Mouse (Mus musculus): Measurements from ENCODE around the gene Phox2b.

Phox2b gene

DNA sequence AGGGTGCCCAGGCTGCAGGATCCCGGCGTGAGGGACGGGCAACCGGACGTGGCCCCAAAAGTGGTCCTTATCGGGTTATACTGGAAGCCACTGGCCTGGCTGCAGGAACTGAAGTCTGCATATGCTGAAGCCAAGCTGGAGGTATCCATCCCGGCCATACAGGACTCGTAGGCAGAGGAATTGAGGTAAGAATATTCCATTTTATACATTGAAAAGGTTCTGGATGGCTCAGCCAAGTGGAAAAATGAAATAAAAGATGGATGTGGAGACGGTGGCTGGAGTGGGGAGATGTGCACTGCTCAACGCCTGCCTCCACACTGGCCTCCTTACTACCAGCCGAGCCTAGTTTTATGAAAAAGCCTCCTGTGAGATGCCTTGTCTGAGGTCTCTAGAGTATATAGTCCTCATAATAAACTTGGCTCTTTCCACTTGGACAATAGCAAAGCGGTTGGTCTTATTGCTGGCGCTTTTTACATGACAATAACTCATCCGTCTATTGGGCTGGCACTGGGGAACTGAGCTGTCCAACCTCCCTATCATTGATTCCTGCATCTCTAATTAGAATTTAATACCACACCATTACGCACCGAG lies at the start of gene Phox2b:
Gene Phox2b, minus strand, starts transcription at position 569 of the 591 bp plus-strand sequence.
- no peak for DNase-seq

GRCm38 (mm10) chr5:67142622-67143021 lies 43.5 kb upstream of the Phox2b start:
- DNase-seq = no peak

DNA sequence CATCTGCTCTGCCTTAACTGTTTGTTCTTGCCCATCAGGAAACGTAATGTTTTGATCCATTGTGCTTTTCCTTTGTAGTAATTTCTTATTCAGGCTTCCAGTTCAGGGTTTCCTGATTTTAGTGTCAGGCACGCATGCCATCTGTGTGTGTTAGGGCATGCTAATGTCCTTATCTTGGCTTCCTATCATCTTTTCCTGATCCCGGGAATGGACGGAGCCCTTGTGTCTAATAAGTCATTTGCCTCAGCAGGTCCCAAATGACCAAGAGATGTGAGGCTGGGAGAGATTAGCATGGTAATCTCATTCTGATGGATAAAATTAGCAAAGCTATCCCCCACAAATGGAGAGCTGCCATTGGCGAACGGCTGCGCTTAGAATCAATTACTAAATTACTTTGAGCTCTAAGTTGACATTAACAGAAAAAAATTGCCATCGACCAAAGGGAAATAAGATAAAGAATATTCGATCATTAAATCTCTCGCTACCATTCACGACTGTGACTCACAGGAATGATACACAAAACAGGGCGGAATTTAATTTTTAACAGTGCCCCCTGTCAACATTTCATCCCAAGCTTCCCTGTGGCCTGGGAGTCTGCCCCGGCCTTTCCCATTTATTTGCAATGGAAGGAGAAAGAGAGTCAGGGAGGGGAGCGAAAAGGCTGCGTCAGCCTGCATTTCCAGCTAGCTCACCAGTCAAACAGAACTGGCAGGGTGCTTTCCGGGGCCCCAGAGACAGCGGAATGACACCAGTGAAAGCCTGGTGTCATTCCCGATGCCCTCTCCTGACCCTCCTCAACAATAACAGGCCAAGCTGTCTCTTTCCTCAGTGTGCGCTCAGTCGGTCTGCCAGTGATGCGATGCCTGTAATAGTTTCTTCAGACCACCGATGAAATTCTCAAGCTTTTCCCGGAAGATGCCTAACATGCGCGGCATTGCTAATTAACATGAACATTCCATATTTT lies 40.2 kb upstream of the Phox2b start:
- DNase-seq = no peak

GRCm38 (mm10) chr5:67138643-67139042 lies 39.5 kb upstream of the Phox2b start:
- no peak for DNase-seq

DNA sequence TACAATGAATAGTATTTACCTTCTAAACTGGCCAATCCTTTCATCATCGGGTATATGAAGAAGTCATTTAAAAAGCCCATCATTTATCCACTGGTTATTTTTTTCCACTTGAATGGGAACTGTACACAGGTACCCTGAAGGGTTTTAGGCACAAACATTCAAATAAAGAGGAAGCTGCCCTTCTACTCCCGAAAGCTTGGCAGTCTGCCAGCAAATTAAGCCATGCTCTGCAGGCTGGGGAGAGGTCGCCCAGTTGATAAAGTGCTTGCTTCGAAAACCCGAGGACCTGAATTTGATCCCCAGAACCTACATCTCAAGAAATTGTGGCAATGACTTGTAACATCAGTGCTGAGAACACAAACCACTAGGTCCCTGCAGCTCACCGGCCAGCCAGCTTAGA lies 35.6 kb upstream of the Phox2b start:
- no peak for DNase-seq

DNA sequence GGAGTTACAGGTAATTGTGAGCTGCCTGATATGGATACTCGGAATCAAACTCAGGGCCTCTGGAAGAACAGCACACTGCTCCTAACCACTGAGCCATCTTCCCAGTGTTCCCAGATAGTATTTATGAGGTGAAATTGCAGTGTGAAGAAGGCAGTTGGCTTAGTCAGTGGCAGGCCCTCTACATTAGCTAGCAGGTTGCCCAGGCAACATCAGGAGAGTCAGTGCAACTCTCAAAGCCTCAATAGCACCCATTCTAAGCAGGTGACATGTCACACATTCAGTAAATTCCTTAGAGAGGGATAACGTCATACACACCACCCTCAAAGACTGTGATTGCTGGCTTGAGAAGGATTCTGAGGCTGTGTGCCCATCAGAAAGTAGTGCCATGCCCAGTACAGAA lies 32.6 kb upstream of the Phox2b start:
- no peak for DNase-seq

- no peak for DNase-seq
Observed at GRCm38 (mm10) chr5:67106261-67106660, 7.2 kb upstream of the Phox2b start.

DNA sequence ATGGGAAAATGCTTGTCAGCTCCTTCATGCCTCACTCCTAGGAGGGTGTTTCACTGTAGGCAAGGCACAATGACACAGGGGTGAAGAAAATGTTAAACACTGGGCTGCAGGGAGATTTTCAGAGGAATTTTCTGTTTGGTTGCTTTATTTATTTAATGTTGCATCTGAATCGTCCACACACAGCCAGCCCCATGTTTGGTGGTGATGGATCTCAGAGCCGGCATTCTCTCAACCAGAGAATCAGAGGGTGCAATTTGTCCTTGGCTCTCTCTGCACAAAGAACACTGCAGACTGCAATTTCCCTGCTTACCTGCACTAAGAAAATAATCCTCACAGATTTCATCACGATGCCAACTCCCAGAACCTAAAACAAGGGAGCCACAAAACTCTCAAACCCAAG lies 3.9 kb upstream of the Phox2b start:
- no peak for DNase-seq

DNA sequence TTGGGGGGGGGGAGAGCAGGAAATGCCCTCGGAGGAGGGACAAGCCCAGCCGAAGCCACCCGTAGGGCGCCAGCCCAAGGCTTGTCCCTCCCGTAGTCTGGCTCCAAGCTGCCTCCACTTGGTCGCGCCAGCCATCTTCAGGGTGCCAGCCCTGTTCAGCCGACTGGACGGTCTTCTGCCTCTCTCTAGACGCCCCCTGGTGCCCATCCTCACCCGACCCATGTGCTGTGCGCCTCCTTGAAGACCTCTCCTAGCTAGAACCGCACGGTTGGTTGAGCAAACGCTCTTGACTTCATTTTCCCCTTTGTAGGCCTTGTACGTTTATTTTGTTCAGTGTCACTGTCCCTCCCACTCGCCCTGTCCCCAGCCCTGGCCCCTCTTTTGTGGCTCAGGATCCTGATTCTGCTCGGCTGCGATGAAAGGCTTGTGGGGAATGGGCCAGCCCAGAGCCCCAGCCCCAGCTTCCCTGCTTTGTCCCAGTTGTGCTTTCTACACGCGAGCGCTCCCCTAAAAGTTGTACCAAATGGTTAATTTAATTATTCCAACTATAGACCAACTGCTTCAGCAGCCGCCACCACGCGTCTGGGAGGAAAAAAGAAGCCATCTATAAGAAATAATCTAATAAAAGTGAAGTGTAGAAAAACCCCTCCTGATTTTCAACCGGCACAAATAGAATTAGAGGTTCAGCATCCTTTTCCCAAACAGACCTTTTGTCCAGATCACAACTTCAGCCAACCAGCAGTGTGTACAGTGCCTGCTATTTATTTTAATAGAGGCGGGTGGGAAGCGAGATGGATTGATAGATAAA lies 2.9 kb upstream of the Phox2b start:
- DNase-seq = no peak

GRCm38 (mm10) chr5:67101395-67101760 lies 2.3 kb upstream of the Phox2b start:
- DNase-seq = no peak

- DNase-seq = no peak
Observed at GRCm38 (mm10) chr5:67100564-67101394, 1.7 kb upstream of the Phox2b start.

GRCm38 (mm10) chr5:67099393-67100271 lies 531 bp upstream of the Phox2b start:
- DNase-seq = no peak

GRCm38 (mm10) chr5:67098051-67098732 lies 909 bp downstream of the Phox2b start:
- DNase-seq = no peak

DNA sequence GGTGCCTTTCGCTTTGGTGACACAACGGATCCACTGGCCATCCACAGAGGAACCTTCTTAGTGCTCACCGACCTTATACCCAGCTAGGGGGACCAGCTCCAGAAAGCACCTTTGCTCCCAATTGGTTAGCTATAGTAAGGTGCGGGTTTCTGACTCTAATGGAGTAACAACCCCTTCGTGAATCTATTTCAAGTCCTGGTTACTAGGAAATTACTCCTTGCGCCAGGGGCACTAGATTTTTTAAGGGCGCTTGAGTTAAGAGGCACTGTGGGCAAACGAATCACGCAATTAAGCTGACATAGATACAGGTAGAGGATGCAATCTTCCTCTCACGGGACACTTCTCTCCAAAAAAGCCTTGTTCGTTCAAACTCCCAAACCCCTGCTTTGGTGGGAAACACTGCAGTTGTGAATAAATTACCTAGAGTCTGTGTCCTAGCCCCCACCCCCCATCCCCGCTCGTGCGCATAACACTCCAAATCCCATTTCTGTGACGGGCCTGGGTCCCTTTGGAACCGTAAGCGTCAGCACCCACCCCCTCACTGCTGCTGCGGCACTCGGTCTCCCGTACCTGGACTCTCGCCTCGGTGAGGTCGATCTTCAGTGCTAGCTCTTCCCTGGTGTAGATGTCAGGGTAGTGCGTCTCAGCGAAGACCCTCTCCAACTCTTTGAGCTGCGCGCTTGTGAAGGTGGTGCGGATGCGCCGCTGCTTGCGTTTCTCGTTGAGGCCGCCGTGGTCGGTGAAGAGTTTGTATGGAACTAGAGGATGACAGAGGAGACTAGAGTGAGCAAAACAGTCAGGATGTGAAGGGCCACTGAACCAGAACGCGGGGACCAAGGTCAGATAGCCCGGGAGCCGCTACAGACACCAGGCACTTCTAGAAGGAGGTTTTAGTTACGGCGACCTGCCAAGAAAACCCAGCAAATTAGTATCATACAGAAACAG lies 1.7 kb downstream of the Phox2b start:
- no peak for DNase-seq

DNA sequence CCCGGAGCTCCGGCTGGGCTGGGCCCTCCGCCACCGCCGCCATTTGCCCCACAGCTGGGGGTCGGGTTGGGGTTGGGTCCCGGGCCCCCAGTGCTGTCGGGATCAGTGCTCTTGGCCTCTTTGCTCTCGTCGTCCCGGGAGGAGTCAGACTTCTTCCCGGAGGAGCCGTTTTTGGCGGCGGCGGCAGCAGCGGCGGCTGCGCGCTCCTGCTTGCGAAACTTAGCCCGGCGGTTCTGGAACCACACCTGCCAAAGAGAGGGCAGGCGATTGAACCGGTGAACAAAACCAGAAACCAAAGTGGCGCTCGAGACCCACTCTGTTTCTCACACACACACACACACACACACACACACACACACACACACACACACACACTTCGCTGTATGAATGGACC lies 2.7 kb downstream of the Phox2b start:
- DNase-seq = no peak

GRCm38 (mm10) chr5:67095651-67096377 lies 3.3 kb downstream of the Phox2b start:
- DNase-seq = no peak

DNA sequence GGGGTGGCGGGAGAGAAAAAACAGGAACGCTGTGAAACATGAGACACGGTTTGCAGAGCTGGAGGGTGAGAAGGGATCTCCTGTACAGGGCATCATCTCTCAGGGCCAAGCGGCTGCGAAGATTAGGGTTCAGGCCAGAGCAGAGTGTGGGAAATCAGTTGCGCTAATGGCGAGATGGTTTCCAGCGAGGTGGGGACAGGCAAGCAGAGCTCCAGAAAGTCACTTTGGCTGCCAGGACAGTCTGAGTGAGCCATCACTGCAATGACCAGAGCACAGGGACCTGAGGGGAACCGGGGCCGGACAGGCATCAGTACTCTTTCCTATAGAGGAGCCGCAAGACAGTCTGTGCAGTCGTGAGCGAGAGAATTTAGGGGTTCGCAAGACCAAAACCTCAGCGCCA lies 3.9 kb downstream of the Phox2b start:
- no peak for DNase-seq

DNA sequence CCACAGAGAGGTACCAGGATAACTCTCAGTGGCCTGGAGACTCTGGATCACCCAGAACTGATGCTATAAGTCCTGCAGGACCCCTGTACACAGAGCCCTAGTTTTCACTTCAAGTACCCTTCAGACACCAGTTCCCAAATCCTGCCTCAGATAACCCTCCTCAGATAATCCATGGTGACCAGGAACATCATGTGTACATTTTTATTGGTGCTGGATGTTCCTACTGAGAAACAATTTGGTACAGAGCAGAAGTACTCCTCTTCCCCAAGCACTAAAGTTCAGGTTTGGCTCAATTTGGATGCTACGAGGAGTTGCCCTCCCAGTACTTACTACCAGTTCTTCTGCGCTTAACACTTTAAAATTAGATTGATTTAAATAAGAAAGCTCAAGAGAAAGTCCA lies 5.1 kb downstream of the Phox2b start:
- DNase-seq = no peak

DNA sequence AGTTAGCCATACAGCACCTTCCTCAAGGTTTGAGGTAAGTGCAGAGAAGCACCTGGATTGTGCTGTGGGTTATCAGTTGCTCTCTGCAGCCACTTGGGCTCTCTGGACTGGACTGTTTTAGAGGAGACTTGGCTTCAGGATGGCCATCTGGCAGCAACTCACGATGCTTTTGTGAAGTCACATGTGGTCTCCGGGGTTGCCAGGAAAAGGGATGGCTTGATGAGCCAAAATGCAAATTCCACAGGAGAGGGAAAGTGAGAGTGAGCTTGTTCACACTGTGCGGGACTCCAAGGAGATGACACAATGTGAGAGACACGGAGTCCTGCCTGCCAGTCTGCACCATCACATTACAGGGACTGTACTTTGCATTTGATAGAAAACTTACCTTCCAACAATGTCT lies 7.3 kb downstream of the Phox2b start:
- no peak for DNase-seq

Measured in layer of hippocampus, adult 9-11 months (tissue).